Mouse (Mus musculus) small intestine, adult 2 months (tissue): Measurements from ENCODE around the gene Gm49383. TPM values are rescaled to one million over a fixed set of nuclear protein-coding genes. Genes with fewer than 3 reads are reported as not detected.

Experiments
- H3K27ac ChIP-seq: fragments of 200-500 bp; 2 replicates; pipeline ENCODE4 v1.5.1; 2012; ENCODE audit warnings: low read depth, low read length, control low read depth, inconsistent platforms; ENCODE audit not compliant: insufficient read depth
- H3K27me3 ChIP-seq: fragments of 200-500 bp; 2 replicates; pipeline ENCODE4 v1.6.1; 2012; ENCODE audit warnings: mild to moderate bottlenecking, moderate library complexity, low read length, inconsistent platforms; ENCODE audit not compliant: control insufficient read depth, insufficient read depth
- H3K36me3 ChIP-seq: fragments of 200-500 bp; 2 replicates; pipeline ENCODE4 v1.6.1; 2012; ENCODE audit warnings: mild to moderate bottlenecking, low read length, control low read depth, inconsistent platforms; ENCODE audit not compliant: control insufficient read depth, insufficient read depth
- H3K4me1 ChIP-seq: fragments of 200-500 bp; 2 replicates; pipeline ENCODE4 v1.6.1; 2012; ENCODE audit warnings: low read length, inconsistent platforms, mixed read lengths; ENCODE audit not compliant: control insufficient read depth, insufficient read depth, insufficient read length
- H3K4me3 ChIP-seq: fragments of 200-500 bp; 2 replicates; pipeline ENCODE4 v1.5.1; 2012; ENCODE audit warnings: low read depth, mild to moderate bottlenecking, control low read depth, inconsistent platforms, low read length, moderate library complexity
- CTCF ChIP-seq: fragments of 200-500 bp; IDR thresholded peaks from 2 replicates; pipeline ENCODE4 v1.5.1; 2012; ENCODE audit warnings: low read depth, mild to moderate bottlenecking, control low read depth, inconsistent platforms, low read length, moderate library complexity, mixed read lengths; ENCODE audit not compliant: insufficient replicate concordance, insufficient read length; ENCODE audit errors: extremely low read depth
- POLR2A ChIP-seq: fragments of 200-500 bp; IDR thresholded peaks from 2 replicates; pipeline ENCODE4 v1.6.1; 2012; ENCODE audit warnings: low read depth, mild to moderate bottlenecking, control low read depth, inconsistent platforms, low read length, moderate library complexity
- WGBS: fragments of 180-500 bp; shearing (Covaris S2); methylation state at CpG from one replicate; pipeline ENCODE4 v1.1.7; 2018; 5-methylcytosine and 5-hydroxymethylcytosine counted together
- polyA plus RNA-seq: library from polyadenylated mRNA; depleted of rRNA; stranded (reverse); fragments of >200 nt; gene quantifications from 2 replicates; pipeline ENCODE4 v1.2.3, GENCODE M21; 2012; rRNA removed

Gene Gm49383
- 0.51 and 1.6 TPM in 2 replicates for polyA plus RNA-seq

- peak within 1 kb of the TSS; percentile 80 for H3K4me3 ChIP-seq
- H3K27me3 ChIP-seq, result no peaks in the 10 kb centered on the region
- peaks cover 6% of the 10 kb centered on the region for H3K36me3 ChIP-seq
- H3K4me1 ChIP-seq, result peaks cover 2% of the 10 kb centered on the region; the same call in 1 of the 2 replicates
- under 1% methylated on average over 75 of the region's 75 CpGs for WGBS
- TF ChIP-seq POLR2A (peak; percentile 57; the same call in 1 of the 2 replicates), CTCF (no peak)
- peak within 1 kb of the TSS; percentile 60 for H3K27ac ChIP-seq
Measured at GRCm38 (mm10) chr12:69196444-69197377, at the start of gene Gm49383. Gm49383 (minus strand) TSS chr12:69197104.

- no peaks in the 10 kb centered on the region for H3K4me1 ChIP-seq
- TF ChIP-seq CTCF (no peak), POLR2A (peak; percentile 53; the same call in 1 of the 2 replicates)
- H3K4me3 ChIP-seq, result peak overlapping the region; percentile 68
- H3K36me3 ChIP-seq, result no peaks in the 10 kb centered on the region
- H3K27me3 ChIP-seq, result no peaks in the 10 kb centered on the region
- peak overlapping the region; percentile 25; the same call in 1 of the 2 replicates for H3K27ac ChIP-seq
- WGBS, result 1% methylated on average over 54 of the region's 64 CpGs
Measured at GRCm38 (mm10) chr12:69241771-69242431, 45.0 kb upstream of the Gm49383 start.

GRCm38 (mm10) chr12:69241405-69241770 is 44.5 kb upstream of the Gm49383 start:
- Histone ChIP-seq H3K4me3 (peak overlapping the region; percentile 68), H3K27me3 (no peaks in the 10 kb centered on the region), H3K36me3 (no peaks in the 10 kb centered on the region), H3K4me1 (no peaks in the 10 kb centered on the region), H3K27ac (no peak overlapping the region)
- TF ChIP-seq POLR2A, result no peak
- TF ChIP-seq CTCF, result no peak
- 0% methylated on average over 3 of the region's 3 CpGs for WGBS

- WGBS, result 77% methylated on average over 6 of the region's 6 CpGs
- Histone ChIP-seq H3K27ac (peak within 1 kb of the TSS; percentile 25; the same call in 1 of the 2 replicates), H3K4me3 (peak within 1 kb of the TSS; percentile 68), H3K27me3 (no peaks in the 10 kb centered on the region), H3K36me3 (no peaks in the 10 kb centered on the region), H3K4me1 (no peaks in the 10 kb centered on the region)
- TF ChIP-seq POLR2A, result no peak
Measured at GRCm38 (mm10) chr12:69240876-69241275, 44.0 kb upstream of the Gm49383 start, which contains the start of gene Klhdc1. Klhdc1 (plus strand) TSS chr12:69241176.

GRCm38 (mm10) chr12:69238284-69238683 is 41.4 kb upstream of the Gm49383 start:
- H3K27me3 ChIP-seq, result no peaks in the 10 kb centered on the region
- TF ChIP-seq CTCF (no peak), POLR2A (no peak)
- no peaks in the 10 kb centered on the region for H3K36me3 ChIP-seq
- no peak overlapping the region for H3K27ac ChIP-seq
- H3K4me3 ChIP-seq, result no peak overlapping the region
- 37% methylated on average over 3 of the region's 3 CpGs for WGBS
- no peaks in the 10 kb centered on the region for H3K4me1 ChIP-seq

- WGBS, result 61% methylated on average over 6 of the region's 6 CpGs
- Histone ChIP-seq H3K27ac (no peak overlapping the region), H3K4me3 (no peak overlapping the region), H3K36me3 (no peaks in the 10 kb centered on the region), H3K27me3 (no peaks in the 10 kb centered on the region), H3K4me1 (no peaks in the 10 kb centered on the region)
- TF ChIP-seq CTCF, result no peak
- no peak for TF ChIP-seq POLR2A
Measured at GRCm38 (mm10) chr12:69235782-69236181, 38.9 kb upstream of the Gm49383 start.

- Histone ChIP-seq H3K4me1 (no peaks in the 10 kb centered on the region), H3K4me3 (no peak overlapping the region), H3K27me3 (no peaks in the 10 kb centered on the region), H3K27ac (no peak overlapping the region), H3K36me3 (no peaks in the 10 kb centered on the region)
- TF ChIP-seq CTCF, result peak; percentile 11; the same call in 1 of the 2 replicates
- no peak for TF ChIP-seq POLR2A
- WGBS, result 70% methylated on average over 2 of the region's 2 CpGs
Measured at GRCm38 (mm10) chr12:69229251-69229650, 32.3 kb upstream of the Gm49383 start.
